Mouse (Mus musculus): ENCODE measurements around the gene Twf2. TPM values are rescaled to one million over a fixed set of nuclear protein-coding genes. Genes with fewer than 3 reads are reported as not detected.
A peak's percentile ranks its signal among the peaks of the same experiment; 100 is the strongest.

The Twf2 gene
- polyA plus RNA-seq, 1 experiment from 2014 or later = 21.2 TPM

DNA sequence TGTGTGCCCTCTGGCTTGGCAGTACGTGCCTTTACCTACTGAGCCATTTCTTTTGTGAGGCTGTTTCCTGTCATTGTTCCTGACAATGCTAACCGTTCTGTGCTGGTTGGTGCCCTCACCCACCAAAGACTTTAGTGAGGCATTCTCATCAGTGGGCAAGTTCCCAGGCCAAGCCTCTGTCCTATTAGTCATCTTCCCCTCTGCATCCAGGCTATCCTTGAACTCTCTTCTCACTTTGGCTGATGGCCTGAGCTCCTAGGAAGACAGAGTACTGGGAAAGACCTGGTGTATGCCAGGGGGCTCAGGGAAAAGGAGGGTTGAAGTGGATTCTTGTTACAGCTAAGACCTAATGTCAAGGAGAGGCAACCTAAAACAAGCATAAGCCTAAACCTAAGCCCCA is 51.1 kb downstream of the Twf2 start:
- Histone ChIP-seq H3K4me1 (ENCODE audit: control insufficient read depth, low read depth, low read length) (no peaks in the 10 kb centered on the region), H3K27me3 (ENCODE audit: control insufficient read depth, insufficient read depth, low read depth, low read length) (no peaks in the 10 kb centered on the region), H3K4me3 (ENCODE audit: low read depth, low read length) (no peak overlapping the region), H3K4me2 (ENCODE audit: low read depth, low read length) (no peak overlapping the region), H3K36me3 (ENCODE audit: control insufficient read depth, insufficient read depth) (no peaks in the 10 kb centered on the region), H3K9me3 (replicated peaks; ENCODE audit: control insufficient read depth, low read length) (no peaks in the 10 kb centered on the region), H3K27ac (ENCODE audit: low read length) (no peak overlapping the region), H3K9ac (ENCODE audit: low read depth, low read length) (no peak overlapping the region)
- ATAC-seq (ENCODE audit: low read depth) = no peak
- WGBS (ENCODE audit: insufficient replicate concordance) = 53% methylated on average over 2 of the region's 2 CpGs

DNA sequence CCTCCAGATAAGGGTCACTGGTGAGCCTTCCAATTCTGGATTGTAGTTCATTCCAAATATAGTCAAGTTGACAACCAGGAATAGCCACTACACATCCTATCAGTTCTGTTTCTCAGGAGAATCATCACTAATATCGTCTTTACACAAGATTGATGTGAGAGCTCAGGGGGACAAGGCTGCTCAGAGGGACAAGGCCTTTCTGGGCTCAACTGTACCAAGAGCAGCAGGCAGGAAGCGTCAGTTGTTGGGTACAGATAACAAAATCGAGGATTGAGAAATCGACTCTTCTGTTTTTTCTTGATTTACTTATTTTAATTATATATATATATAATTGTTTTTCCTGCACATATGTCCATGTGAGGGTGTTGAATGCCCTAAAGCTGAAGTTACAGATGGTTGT is 55.5 kb downstream of the Twf2 start:
- H3K4me2 ChIP-seq (ENCODE audit: low read depth, low read length) = no peak overlapping the region
- H3K27ac ChIP-seq (ENCODE audit: low read length) = no peak overlapping the region
- H3K4me3 ChIP-seq (ENCODE audit: low read depth, low read length) = no peak overlapping the region
- WGBS (ENCODE audit: insufficient replicate concordance) = 19% methylated on average over 4 of the region's 4 CpGs
- no peaks in the 10 kb centered on the region for H3K9me3 ChIP-seq (replicated peaks; ENCODE audit: control insufficient read depth, low read length)
- H3K36me3 ChIP-seq (ENCODE audit: control insufficient read depth, insufficient read depth) = no peaks in the 10 kb centered on the region
- peaks cover 5% of the 10 kb centered on the region for H3K4me1 ChIP-seq (ENCODE audit: control insufficient read depth, low read depth, low read length)
- H3K9ac ChIP-seq (ENCODE audit: low read depth, low read length) = no peak overlapping the region
- ATAC-seq (ENCODE audit: low read depth) = no peak
- no peaks in the 10 kb centered on the region for H3K27me3 ChIP-seq (ENCODE audit: control insufficient read depth, insufficient read depth, low read depth, low read length)

DNA sequence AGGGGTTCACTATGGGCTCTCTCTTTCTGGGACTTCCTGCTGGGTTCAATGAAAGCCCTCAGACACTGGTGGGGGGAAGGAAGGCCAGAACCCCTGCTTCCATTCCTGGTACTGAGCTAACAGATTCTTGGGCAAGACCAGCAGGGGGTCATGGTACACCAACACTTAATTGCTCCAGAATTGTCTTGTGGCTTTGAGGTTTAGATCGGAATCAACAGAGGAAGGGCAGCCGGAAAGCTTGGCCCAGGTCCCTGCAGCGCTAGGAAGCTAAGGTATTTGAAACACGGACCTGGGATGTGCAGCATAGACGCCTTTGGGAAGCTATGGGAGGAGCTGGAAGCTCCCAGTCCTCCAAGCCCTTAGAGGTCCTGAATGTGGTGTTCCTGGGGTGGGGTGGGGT is 56.1 kb downstream of the Twf2 start:
- no peak for ATAC-seq (ENCODE audit: low read depth)
- Histone ChIP-seq H3K27ac (ENCODE audit: low read length) (no peak overlapping the region; the same call in 1 of the 2 replicates), H3K27me3 (ENCODE audit: control insufficient read depth, insufficient read depth, low read depth, low read length) (no peaks in the 10 kb centered on the region), H3K36me3 (ENCODE audit: control insufficient read depth, insufficient read depth) (no peaks in the 10 kb centered on the region), H3K4me1 (ENCODE audit: control insufficient read depth, low read depth, low read length) (peaks cover 5% of the 10 kb centered on the region), H3K4me3 (ENCODE audit: low read depth, low read length) (no peak overlapping the region), H3K4me2 (ENCODE audit: low read depth, low read length) (no peak overlapping the region), H3K9me3 (replicated peaks; ENCODE audit: control insufficient read depth, low read length) (no peaks in the 10 kb centered on the region), H3K9ac (ENCODE audit: low read depth, low read length) (no peak overlapping the region)
- 18% methylated on average over 5 of the region's 5 CpGs for WGBS (ENCODE audit: insufficient replicate concordance)

DNA sequence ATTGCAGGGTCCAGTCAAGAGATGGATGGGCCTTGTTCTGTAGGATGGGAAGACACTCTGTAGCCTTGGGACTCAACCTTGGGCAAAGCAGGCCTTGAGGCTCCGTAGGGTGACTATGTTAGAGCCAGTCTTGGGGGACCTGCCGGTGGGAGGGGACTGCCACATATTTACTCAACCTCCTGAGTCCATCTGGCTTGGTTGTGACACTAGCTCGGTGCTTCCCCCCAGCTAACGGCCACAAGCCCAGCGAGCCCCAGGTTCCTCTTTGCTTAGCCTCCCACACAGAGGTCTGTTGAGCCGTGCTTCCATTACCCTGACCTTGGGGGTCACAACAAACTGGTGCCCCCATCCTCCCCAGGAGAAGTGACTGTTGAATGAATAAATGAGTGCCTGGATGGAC is 58.1 kb downstream of the Twf2 start:
- no peak overlapping the region for H3K4me3 ChIP-seq (ENCODE audit: low read depth, low read length)
- H3K9me3 ChIP-seq (replicated peaks; ENCODE audit: control insufficient read depth, low read length) = no peaks in the 10 kb centered on the region
- H3K27ac ChIP-seq (ENCODE audit: low read length) = peak overlapping the region; percentile 43; the same call in 1 of the 2 replicates
- no peaks in the 10 kb centered on the region for H3K36me3 ChIP-seq (ENCODE audit: control insufficient read depth, insufficient read depth)
- WGBS (ENCODE audit: insufficient replicate concordance) = 18% methylated on average over 6 of the region's 6 CpGs
- no peak overlapping the region for H3K4me2 ChIP-seq (ENCODE audit: low read depth, low read length)
- H3K27me3 ChIP-seq (ENCODE audit: control insufficient read depth, insufficient read depth, low read depth, low read length) = no peaks in the 10 kb centered on the region
- H3K4me1 ChIP-seq (ENCODE audit: control insufficient read depth, low read depth, low read length) = peaks cover 5% of the 10 kb centered on the region
- ATAC-seq (ENCODE audit: low read depth) = peak; percentile 50
- H3K9ac ChIP-seq (ENCODE audit: low read depth, low read length) = no peak overlapping the region

DNA sequence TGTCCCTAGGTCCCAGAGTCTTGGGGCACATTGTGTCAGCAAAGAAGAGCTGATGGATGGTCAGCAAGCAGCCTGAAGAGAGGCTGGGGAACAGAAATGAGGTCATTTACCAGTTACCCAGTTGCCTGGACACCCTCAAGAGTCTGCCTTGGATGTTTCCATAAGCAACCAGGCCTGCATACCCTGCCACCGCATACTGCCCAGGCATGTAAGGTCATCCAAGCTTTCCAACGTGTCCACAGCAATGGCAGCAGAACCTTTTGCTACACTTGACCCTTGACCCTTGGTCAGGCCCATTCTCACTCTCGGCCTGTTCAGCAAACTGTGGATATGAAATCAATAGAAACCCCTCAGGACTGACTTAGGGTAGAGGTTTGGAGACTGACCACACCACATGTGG is 58.6 kb downstream of the Twf2 start:
- Histone ChIP-seq H3K9ac (ENCODE audit: low read depth, low read length) (no peak overlapping the region), H3K4me1 (ENCODE audit: control insufficient read depth, low read depth, low read length) (peaks cover 5% of the 10 kb centered on the region), H3K4me2 (ENCODE audit: low read depth, low read length) (no peak overlapping the region), H3K4me3 (ENCODE audit: low read depth, low read length) (no peak overlapping the region), H3K9me3 (replicated peaks; ENCODE audit: control insufficient read depth, low read length) (no peaks in the 10 kb centered on the region), H3K27me3 (ENCODE audit: control insufficient read depth, insufficient read depth, low read depth, low read length) (no peaks in the 10 kb centered on the region), H3K27ac (ENCODE audit: low read length) (no peak overlapping the region), H3K36me3 (ENCODE audit: control insufficient read depth, insufficient read depth) (no peaks in the 10 kb centered on the region)
- 48% methylated on average over 3 of the region's 3 CpGs for WGBS (ENCODE audit: insufficient replicate concordance)
- no peak for ATAC-seq (ENCODE audit: low read depth)

DNA sequence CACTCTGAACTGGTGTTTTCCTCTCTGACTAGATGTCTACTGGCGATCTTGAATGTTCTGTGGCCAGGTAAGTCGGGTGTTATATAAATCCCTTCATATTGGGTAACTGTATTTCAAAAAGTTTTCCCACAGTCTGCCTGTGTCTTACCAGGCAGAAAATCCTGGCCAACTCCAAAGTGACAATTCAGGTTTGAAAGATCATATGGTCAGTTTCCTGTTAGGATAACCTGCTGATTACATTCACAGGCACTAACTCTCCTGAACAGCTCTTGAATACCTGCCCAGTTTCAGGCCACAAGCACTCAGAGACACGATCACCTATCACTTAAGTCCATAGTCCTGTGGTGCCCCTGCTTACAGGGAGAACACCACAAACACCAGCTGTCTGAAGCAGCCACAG is 59.2 kb downstream of the Twf2 start:
- H3K4me1 ChIP-seq (ENCODE audit: control insufficient read depth, low read depth, low read length) = peaks cover 5% of the 10 kb centered on the region
- no peak overlapping the region for H3K9ac ChIP-seq (ENCODE audit: low read depth, low read length)
- no peaks in the 10 kb centered on the region for H3K27me3 ChIP-seq (ENCODE audit: control insufficient read depth, insufficient read depth, low read depth, low read length)
- 59% methylated on average over 3 of the region's 3 CpGs for WGBS (ENCODE audit: insufficient replicate concordance)
- H3K27ac ChIP-seq (ENCODE audit: low read length) = no peak overlapping the region
- no peak overlapping the region for H3K4me2 ChIP-seq (ENCODE audit: low read depth, low read length)
- H3K36me3 ChIP-seq (ENCODE audit: control insufficient read depth, insufficient read depth) = no peaks in the 10 kb centered on the region
- no peak for ATAC-seq (ENCODE audit: low read depth)
- H3K9me3 ChIP-seq (replicated peaks; ENCODE audit: control insufficient read depth, low read length) = no peaks in the 10 kb centered on the region
- no peak overlapping the region for H3K4me3 ChIP-seq (ENCODE audit: low read depth, low read length)

DNA sequence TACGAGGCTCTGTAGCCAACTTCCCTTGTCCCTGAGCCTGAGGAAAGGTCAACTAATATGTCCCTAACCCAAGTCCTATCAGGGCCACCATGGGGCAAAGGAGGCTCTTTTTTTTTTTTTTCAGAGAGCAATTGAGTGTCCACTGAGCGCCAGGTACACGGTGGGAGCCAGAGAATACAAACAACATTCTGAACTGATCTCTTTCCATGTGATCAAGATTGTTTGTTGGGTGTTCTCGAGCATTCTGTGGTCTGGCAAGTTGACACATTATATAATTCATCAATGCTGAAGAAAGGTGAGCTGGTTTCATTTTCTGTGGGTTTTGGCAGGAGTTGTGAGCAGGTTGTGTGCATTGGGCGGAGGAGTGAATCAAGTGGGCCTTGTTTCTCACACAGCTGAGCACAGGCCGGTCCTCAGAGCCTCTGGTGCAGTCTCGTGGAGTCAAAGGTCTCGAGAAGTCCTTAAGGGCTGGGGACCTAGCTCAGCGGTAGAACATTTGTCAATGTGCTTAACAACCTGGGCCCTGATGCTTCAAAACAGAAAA is 60.5 kb downstream of the Twf2 start:
- H3K9me3 ChIP-seq (replicated peaks; ENCODE audit: control insufficient read depth, low read length) = no peaks in the 10 kb centered on the region
- peaks cover 6% of the 10 kb centered on the region for H3K4me1 ChIP-seq (ENCODE audit: control insufficient read depth, low read depth, low read length)
- H3K27me3 ChIP-seq (ENCODE audit: control insufficient read depth, insufficient read depth, low read depth, low read length) = no peaks in the 10 kb centered on the region
- H3K9ac ChIP-seq (ENCODE audit: low read depth, low read length) = no peak overlapping the region
- H3K4me2 ChIP-seq (ENCODE audit: low read depth, low read length) = no peak overlapping the region
- no peak overlapping the region for H3K4me3 ChIP-seq (ENCODE audit: low read depth, low read length)
- H3K36me3 ChIP-seq (ENCODE audit: control insufficient read depth, insufficient read depth) = no peaks in the 10 kb centered on the region
- 56% methylated on average over 9 of the region's 9 CpGs for WGBS (ENCODE audit: insufficient replicate concordance)
- ATAC-seq (ENCODE audit: low read depth) = no peak
- H3K27ac ChIP-seq (ENCODE audit: low read length) = no peak overlapping the region

MicroRNAs encoded within 50 kb of the gene (microRNA counts, 519-probe panel; counts per million panel counts)
- 4,083 counts per million, percentile 97 among the panel's probes with 10 or more counts for microRNA mmu-let-7g

Small RNA genes within 50 kb of the gene (microRNA-seq; reads per million reads assigned to microRNA genes)
- gene Mir135a-1 (not detected), gene Mirlet7g (84,234 reads per million, percentile 100 among the genes with 10 or more reads in this experiment)

Other genes with a start within 250 kb of the Twf2 start
- gene Col6a5, start 242.5 kb upstream of the Twf2 start, polyA plus RNA-seq (2015; fragmentation: Nextera tagmentation; extraction: Ambion mirVana) = 0.19 TPM in 1 of 2 replicates, not detected in the other
- gene Col6a4, start 106.3 kb upstream of the Twf2 start, polyA plus RNA-seq (2015; fragmentation: Nextera tagmentation; extraction: Ambion mirVana) = 0.47 TPM in 1 of 2 replicates, not detected in the other
- 26.5 and 33.0 TPM in 2 replicates for gene Glyctk, start 45.0 kb upstream of the Twf2 start, polyA plus RNA-seq (2015; fragmentation: Nextera tagmentation; extraction: Ambion mirVana)
- 5.8 and 6.0 TPM in 2 replicates for gene Wdr82, start 32.2 kb upstream of the Twf2 start, polyA plus RNA-seq (2015; fragmentation: Nextera tagmentation; extraction: Ambion mirVana)
- gene Ppm1m, start 3.4 kb upstream of the Twf2 start, polyA plus RNA-seq (2015; fragmentation: Nextera tagmentation; extraction: Ambion mirVana) = 9.7 and 11.5 TPM in 2 replicates
- gene Tlr9, start 19.5 kb downstream of the Twf2 start, polyA plus RNA-seq (2015; fragmentation: Nextera tagmentation; extraction: Ambion mirVana) = 0.04 and 0.05 TPM in 2 replicates
- gene Alas1, start 45.5 kb downstream of the Twf2 start, polyA plus RNA-seq (2015; fragmentation: Nextera tagmentation; extraction: Ambion mirVana) = 53.9 and 57.9 TPM in 2 replicates
- gene Poc1a, start 78.0 kb downstream of the Twf2 start, polyA plus RNA-seq (2015; fragmentation: Nextera tagmentation; extraction: Ambion mirVana) = 20.3 and 21.0 TPM in 2 replicates
- 2.1 and 2.7 TPM in 2 replicates for gene Dusp7, start 165.5 kb downstream of the Twf2 start, polyA plus RNA-seq (2015; fragmentation: Nextera tagmentation; extraction: Ambion mirVana)
- gene Rpl29, start 226.3 kb downstream of the Twf2 start, polyA plus RNA-seq (2015; fragmentation: Nextera tagmentation; extraction: Ambion mirVana) = 452 and 501 TPM in 2 replicates
- 34.3 and 36.5 TPM in 2 replicates for gene Acy1, start 235.2 kb downstream of the Twf2 start, polyA plus RNA-seq (2015; fragmentation: Nextera tagmentation; extraction: Ambion mirVana)
- gene Abhd14b, start 244.4 kb downstream of the Twf2 start, polyA plus RNA-seq (2015; fragmentation: Nextera tagmentation; extraction: Ambion mirVana) = 31.3 and 37.5 TPM in 2 replicates
- gene Abhd14a, start 244.6 kb downstream of the Twf2 start, polyA plus RNA-seq (2015; fragmentation: Nextera tagmentation; extraction: Ambion mirVana) = 17.2 and 18.8 TPM in 2 replicates